Comparison of ENCODE assay signal across 10 mouse cellular contexts in genomic region chr11:117989926-117990325, GRCm38 (mm10). TPM values are rescaled to one million over a fixed set of nuclear protein-coding genes. Genes with fewer than 3 reads are reported as not detected.
DNase-seq lines count a peak whose midpoint lies in the region; ATAC-seq and TF ChIP-seq lines count a peak whose summit lies in the region.
"Had no signal": no experiment of that assay in that cellular context is flagged by ENCODE, and none has a peak within 500 bp of the region (broad histone marks: within the 10 kb centered on the region; RNA-seq: fewer than 3 reads in every experiment).

No protein-coding gene starts in this region.

- H3K4me2 ChIP-seq in hindbrain, embryonic 12.5 days (replicated peaks): no peak overlapping the region
- no peak overlapping the region for H3K4me2 ChIP-seq in hindbrain, embryonic 14.5 days (replicated peaks)
- H3K4me2 ChIP-seq: limb, embryonic 13.5 days had no signal

- H3K36me3 ChIP-seq in hindbrain, embryonic 12.5 days: no peaks in the 10 kb centered on the region
- H3K36me3 ChIP-seq in hindbrain, embryonic 14.5 days (replicated peaks; ENCODE audit: control insufficient read depth, insufficient read depth): no peaks in the 10 kb centered on the region
- H3K36me3 ChIP-seq in G1E (replicated peaks): peaks cover 44% of the 10 kb centered on the region
- H3K36me3 ChIP-seq: limb, embryonic 13.5 days had no signal

- no peak overlapping the region for H3K27ac ChIP-seq in hindbrain, embryonic 12.5 days
- H3K27ac ChIP-seq in hindbrain, embryonic 14.5 days: no peak overlapping the region
- H3K27ac ChIP-seq: limb, embryonic 13.5 days had no signal

- DNase-seq in hindbrain, embryonic 14.5 days (ENCODE audit: low spot score): no peak
- DNase-seq in 3T3-L1 (ENCODE audit: low read depth, low spot score): peak; percentile 80
- DNase-seq in G1E (ENCODE audit: low spot score): no peak
- DNase-seq in frontal cortex, postnatal 10 days (ENCODE audit: low spot score in 2 of 2): no peak
- no peak for DNase-seq in kidney, adult 8-10 months
- no peak for DNase-seq in kidney, adult 11 months

- peaks cover 53% of the 10 kb centered on the region for H3K4me1 ChIP-seq in hindbrain, embryonic 12.5 days
- peaks cover 29% of the 10 kb centered on the region for H3K4me1 ChIP-seq in hindbrain, embryonic 14.5 days (replicated peaks; ENCODE audit: control insufficient read depth, insufficient read depth, low read length)
- H3K4me1 ChIP-seq in G1E (ENCODE audit: insufficient read depth, low read depth, low read length): peaks cover 81% of the 10 kb centered on the region

- whole genome bisulfite sequencing in hindbrain, embryonic 12.5 days: 57% methylated on average over 10 of the region's 10 CpGs
- WGBS in hindbrain, embryonic 14.5 days: 52% methylated on average over 10 of the region's 10 CpGs

- no peak for TF ChIP-seq CTCF in G1E (IDR thresholded peaks at IDR 0.05; ENCODE audit: low read depth, low read length)

- no peaks in the 10 kb centered on the region for H3K9me3 ChIP-seq in hindbrain, embryonic 12.5 days (replicated peaks)
- H3K9me3 ChIP-seq in hindbrain, embryonic 14.5 days (ENCODE audit: control insufficient read depth, low read length): no peaks in the 10 kb centered on the region
- H3K9me3 ChIP-seq in G1E (replicated peaks): no peaks in the 10 kb centered on the region
- H3K9me3 ChIP-seq: limb, embryonic 13.5 days had no signal

- no peak overlapping the region for H3K4me3 ChIP-seq in hindbrain, embryonic 12.5 days
- H3K4me3 ChIP-seq in hindbrain, embryonic 14.5 days (replicated peaks; ENCODE audit: low read length): no peak overlapping the region
- peak overlapping the region; percentile 13; the same call in 1 of the 2 replicates for H3K4me3 ChIP-seq in G1E (ENCODE audit: low read depth, low read length)
- H3K4me3 ChIP-seq: limb, embryonic 13.5 days had no signal

- peak overlapping the region; percentile 14; the same call in 1 of the 2 replicates for H3K9ac ChIP-seq in hindbrain, embryonic 12.5 days
- no peak overlapping the region for H3K9ac ChIP-seq in hindbrain, embryonic 14.5 days

- no peaks in the 10 kb centered on the region for H3K27me3 ChIP-seq in hindbrain, embryonic 12.5 days
- H3K27me3 ChIP-seq in hindbrain, embryonic 14.5 days (ENCODE audit: control insufficient read depth, insufficient read depth, low read length): no peaks in the 10 kb centered on the region
- H3K27me3 ChIP-seq in G1E (ENCODE audit: insufficient read depth, low read length): no peaks in the 10 kb centered on the region
- H3K27me3 ChIP-seq: limb, embryonic 13.5 days had no signal

- no peak for ATAC-seq in hindbrain, embryonic 12.5 days (ENCODE audit: low FRiP score)
- ATAC-seq in hindbrain, embryonic 14.5 days (ENCODE audit: low FRiP score): no peak
- ATAC-seq in G1E (ENCODE audit: extremely low read depth, insufficient number of reproducible peaks, low FRiP score, poor library complexity, severe bottlenecking): no peak; the same call in 1 of the 2 replicates
- ATAC-seq in inflammation-experienced regulatory T-cells, adult 6 months: peak; percentile 34
- ATAC-seq: activated CD4-positive, CD25-positive, alpha-beta regulatory T cell, adult 4 months had no signal

RNA-seq across cellular contexts. Expression of gene Pgs1, which starts 3.8 kb away (rescaled TPM):
- 41.8 and 46.7 TPM in 2 replicates for polyA plus RNA-seq in hindbrain, embryonic 12.5 days (2016; fragmentation: Nextera tagmentation; extraction: Ambion mirVana)
- 48.1 and 56.4 TPM in 2 replicates for polyA plus RNA-seq in hindbrain, embryonic 14.5 days (2014; fragmentation: Nextera tagmentation; extraction: Ambion mirVana)
- total RNA-seq in G1E (2014; fragmentation: Nextera tagmentation) (9.7 and 10.0 TPM in 2 replicates), G1E (2017) (17.6 and 18.8 TPM in 2 replicates)
- polyA plus RNA-seq in G1E (2012): 36.9 and 37.6 TPM in 2 replicates
- polyA plus RNA-seq in inflammation-experienced regulatory T-cells, adult 6 months (2017; shearing (Covaris generic)): 10 to 100 TPM; 26.4 to 38.4 (median 36.7) TPM

RNA-seq across cellular contexts. Expression of gene Socs3, which starts 20.1 kb away (rescaled TPM):
- polyA plus RNA-seq in hindbrain, embryonic 12.5 days (2016; fragmentation: Nextera tagmentation; extraction: Ambion mirVana): 10.4 and 11.8 TPM in 2 replicates
- 2.9 and 3.0 TPM in 2 replicates for polyA plus RNA-seq in hindbrain, embryonic 14.5 days (2014; fragmentation: Nextera tagmentation; extraction: Ambion mirVana)
- total RNA-seq in G1E (2014; fragmentation: Nextera tagmentation) (1.3 TPM in 1 of 2 replicates, not detected in the other), G1E (2017) (3.8 and 5.6 TPM in 2 replicates)
- polyA plus RNA-seq in G1E (2012): 2.5 and 2.9 TPM in 2 replicates
- polyA plus RNA-seq in inflammation-experienced regulatory T-cells, adult 6 months (2017; shearing (Covaris generic)): 10 to 100 TPM; 21.7 to 47.4 (median 28.6) TPM
